Mouse (Mus musculus): ENCODE results near the gene Slpi. TPM values are rescaled to one million over a fixed set of nuclear protein-coding genes. Genes with fewer than 3 reads are reported as not detected.
A peak's percentile ranks its signal among the peaks of the same experiment; 100 is the strongest.

The Slpi gene
- 0.44 TPM in 1 of 2 replicates, not detected in the other for polyA plus RNA-seq (2014; fragmentation: Nextera tagmentation; extraction: Ambion mirVana)

DNA sequence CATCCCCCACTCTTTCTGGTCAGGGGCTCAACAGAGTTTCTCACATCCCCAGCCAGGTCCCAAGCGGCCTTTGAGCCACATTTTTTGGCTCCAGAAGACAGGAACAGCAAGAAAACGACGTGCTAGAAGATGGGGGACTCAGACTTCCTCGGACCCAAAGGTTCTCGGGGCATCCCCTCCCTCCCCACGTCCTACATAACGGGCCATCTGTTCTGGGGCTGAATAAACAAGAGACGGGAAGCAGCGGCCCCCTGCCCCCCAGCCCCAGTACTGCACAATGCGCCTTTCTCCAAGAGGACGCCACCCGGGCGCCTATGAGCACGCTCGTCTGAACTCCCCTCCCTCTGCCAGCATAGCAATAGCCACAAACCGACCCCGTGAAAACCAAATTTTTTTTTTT lies at the start of gene Slpi:
TSS of gene Slpi (minus strand) at position 76 of the 400 bp plus-strand sequence.
- peak within 1 kb of the TSS; percentile 66 for H3K4me2 ChIP-seq (replicated peaks; ENCODE audit: low read depth, low read length)
- under 1% methylated on average over 17 of the region's 17 CpGs for WGBS
- H3K36me3 ChIP-seq (ENCODE audit: control insufficient read depth, insufficient read depth, low read length) = no peaks in the 10 kb centered on the region
- ATAC-seq (ENCODE audit: low FRiP score, low TSS enrichment) = 0 out of 2 replicates have a peak, but pooled peaks have one; percentile 32
- no peak within 1 kb of the TSS for H3K27ac ChIP-seq (ENCODE audit: low read depth, low read length)
- peak within 1 kb of the TSS; percentile 37 for H3K4me3 ChIP-seq (ENCODE audit: low read length)
- no peaks in the 10 kb centered on the region for H3K9me3 ChIP-seq (ENCODE audit: control insufficient read depth, low read length)
- H3K9ac ChIP-seq (ENCODE audit: low read depth, low read length) = peak within 1 kb of the TSS; percentile 40; the same call in 1 of the 2 replicates
- peaks cover 5% of the 10 kb centered on the region; the same call in 1 of the 2 replicates for H3K4me1 ChIP-seq (ENCODE audit: control insufficient read depth, insufficient read depth, low read length)
- H3K27me3 ChIP-seq (ENCODE audit: control insufficient read depth, insufficient read depth, low read length) = peaks cover 18% of the 10 kb centered on the region

DNA sequence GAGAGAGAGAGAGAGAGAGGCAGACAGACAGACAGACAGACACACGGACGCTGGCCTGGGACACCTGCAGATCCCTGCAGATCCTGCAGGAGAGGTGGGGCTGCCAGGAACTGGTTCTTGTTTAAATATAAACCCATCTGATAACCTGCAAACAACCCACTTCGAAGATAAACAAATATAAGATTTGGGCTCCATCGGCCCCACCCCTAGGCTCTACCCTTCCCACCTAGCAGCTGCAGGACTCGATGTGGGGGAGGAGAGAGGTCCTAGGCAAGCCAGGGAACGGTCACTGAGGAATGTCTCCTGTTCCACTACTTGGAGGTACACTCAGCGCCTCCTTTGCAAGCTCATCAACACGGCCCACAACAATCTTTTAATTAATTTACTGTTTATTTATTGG lies 49.4 kb upstream of the Slpi start:
- Histone ChIP-seq H3K4me3 (ENCODE audit: low read length) (no peak overlapping the region), H3K9ac (ENCODE audit: low read depth, low read length) (no peak overlapping the region), H3K27ac (ENCODE audit: low read depth, low read length) (peak overlapping the region; percentile 53)

DNA sequence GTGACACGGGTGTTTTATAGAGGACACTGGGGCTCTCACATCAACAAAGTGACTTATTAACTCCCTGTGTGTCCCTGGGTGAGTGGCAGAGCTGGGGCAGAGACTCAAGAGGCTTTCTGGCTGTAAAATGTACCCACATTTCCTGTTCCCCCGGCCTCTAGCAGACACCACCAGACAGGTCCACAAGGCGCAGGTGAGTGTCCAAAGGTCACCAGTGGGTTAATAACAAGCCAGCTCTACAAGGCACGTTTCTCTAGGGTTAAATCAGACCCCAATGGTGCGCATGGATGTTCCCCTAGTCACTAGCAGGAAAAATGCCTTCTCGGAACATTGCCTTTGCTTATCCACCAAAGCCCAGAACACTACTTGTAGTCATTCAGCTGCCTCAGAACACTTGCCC lies 48.8 kb upstream of the Slpi start:
- 11% methylated on average over 6 of the region's 6 CpGs for WGBS
- Histone ChIP-seq H3K36me3 (ENCODE audit: control insufficient read depth, insufficient read depth, low read length) (no peaks in the 10 kb centered on the region), H3K27me3 (ENCODE audit: control insufficient read depth, insufficient read depth, low read length) (no peaks in the 10 kb centered on the region), H3K27ac (ENCODE audit: low read depth, low read length) (peak overlapping the region; percentile 79; the same call in 1 of the 2 replicates), H3K4me3 (ENCODE audit: low read length) (no peak overlapping the region), H3K9me3 (ENCODE audit: control insufficient read depth, low read length) (no peaks in the 10 kb centered on the region), H3K9ac (ENCODE audit: low read depth, low read length) (no peak overlapping the region), H3K4me2 (replicated peaks; ENCODE audit: low read depth, low read length) (peak overlapping the region; percentile 22), H3K4me1 (ENCODE audit: control insufficient read depth, insufficient read depth, low read length) (peaks cover 72% of the 10 kb centered on the region)
- no peak for ATAC-seq (ENCODE audit: low FRiP score, low TSS enrichment)

More for the DNA sequence above, 49.4 kb upstream of the Slpi start:
- Histone ChIP-seq H3K27me3 (ENCODE audit: control insufficient read depth, insufficient read depth, low read length) (no peaks in the 10 kb centered on the region), H3K4me1 (ENCODE audit: control insufficient read depth, insufficient read depth, low read length) (peaks cover 66% of the 10 kb centered on the region), H3K4me2 (replicated peaks; ENCODE audit: low read depth, low read length) (peak overlapping the region; percentile 29), H3K36me3 (ENCODE audit: control insufficient read depth, insufficient read depth, low read length) (no peaks in the 10 kb centered on the region), H3K9me3 (ENCODE audit: control insufficient read depth, low read length) (no peaks in the 10 kb centered on the region)
- 25% methylated on average over 8 of the region's 8 CpGs for WGBS
- ATAC-seq (ENCODE audit: low FRiP score, low TSS enrichment) = no peak

- Histone ChIP-seq H3K36me3 (ENCODE audit: control insufficient read depth, insufficient read depth, low read length) (no peaks in the 10 kb centered on the region), H3K4me1 (ENCODE audit: control insufficient read depth, insufficient read depth, low read length) (peaks cover 79% of the 10 kb centered on the region), H3K9ac (ENCODE audit: low read depth, low read length) (no peak overlapping the region), H3K27me3 (ENCODE audit: control insufficient read depth, insufficient read depth, low read length) (no peaks in the 10 kb centered on the region), H3K9me3 (ENCODE audit: control insufficient read depth, low read length) (no peaks in the 10 kb centered on the region), H3K4me3 (ENCODE audit: low read length) (no peak overlapping the region), H3K27ac (ENCODE audit: low read depth, low read length) (peak overlapping the region; percentile 87), H3K4me2 (replicated peaks; ENCODE audit: low read depth, low read length) (peak overlapping the region; percentile 18; the same call in 1 of the 2 replicates)
- peak; percentile 63 for ATAC-seq (ENCODE audit: low FRiP score, low TSS enrichment)
- WGBS = 18% methylated on average over 3 of the region's 3 CpGs
Measured at GRCm38 (mm10) chr2:164436961-164437360, 48.1 kb upstream of the Slpi start.

GRCm38 (mm10) chr2:164436215-164436913 lies 47.5 kb upstream of the Slpi start:
- ATAC-seq (ENCODE audit: low FRiP score, low TSS enrichment) = peak; percentile 32; the same call in 1 of the 2 replicates
- 9% methylated on average over 8 of the region's 8 CpGs for WGBS

DNA sequence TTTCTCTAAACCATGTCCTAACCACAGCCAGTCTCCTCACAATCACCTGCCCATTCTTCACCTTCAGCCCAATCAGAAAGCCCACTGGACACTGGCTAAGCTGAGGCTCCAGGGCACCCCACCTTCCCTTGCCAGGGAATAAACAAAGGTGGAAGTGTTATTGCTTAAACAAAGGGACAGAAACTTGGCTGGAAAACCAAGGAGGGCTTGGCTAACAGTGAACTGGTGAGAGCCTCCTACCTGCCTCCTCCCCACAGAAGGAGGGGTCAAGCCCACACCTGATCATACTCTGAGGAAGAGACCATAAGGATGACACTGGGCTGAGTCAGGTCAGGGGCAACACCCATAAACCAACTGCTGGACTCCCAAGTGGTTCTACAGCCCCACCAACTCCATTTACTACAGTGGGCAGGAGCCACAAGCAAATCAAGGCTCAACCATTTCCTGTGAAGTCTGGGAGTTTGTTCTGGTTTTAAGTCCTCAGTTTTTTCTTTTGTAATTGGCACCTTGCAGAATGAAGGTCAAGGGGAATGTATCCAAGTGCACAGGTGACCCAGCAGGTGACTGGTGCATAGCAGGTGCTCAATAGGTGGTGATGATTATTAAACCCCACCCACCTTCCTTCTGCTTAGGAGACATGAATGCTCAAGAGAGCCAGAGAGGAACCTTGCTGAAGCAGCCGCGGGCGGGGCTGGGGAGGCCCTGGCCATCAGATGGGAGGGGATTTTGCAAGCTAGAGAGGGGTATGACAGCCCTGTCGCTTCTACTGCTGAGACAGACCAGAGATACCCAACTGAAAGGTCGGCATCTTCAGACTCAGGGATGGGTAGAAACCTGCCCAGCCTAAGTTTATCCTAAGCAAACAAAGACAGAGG lies 46.6 kb upstream of the Slpi start:
- H3K9ac ChIP-seq (ENCODE audit: low read depth, low read length) = peak overlapping the region; percentile 8; the same call in 1 of the 2 replicates
- ATAC-seq (ENCODE audit: low FRiP score, low TSS enrichment) = no peak
- WGBS = 18% methylated on average over 5 of the region's 5 CpGs
- H3K9me3 ChIP-seq (ENCODE audit: control insufficient read depth, low read length) = no peaks in the 10 kb centered on the region
- peak overlapping the region; percentile 20; the same call in 1 of the 2 replicates for H3K27ac ChIP-seq (ENCODE audit: low read depth, low read length)
- H3K36me3 ChIP-seq (ENCODE audit: control insufficient read depth, insufficient read depth, low read length) = no peaks in the 10 kb centered on the region
- no peak overlapping the region for H3K4me2 ChIP-seq (replicated peaks; ENCODE audit: low read depth, low read length)
- peaks cover 86% of the 10 kb centered on the region for H3K4me1 ChIP-seq (ENCODE audit: control insufficient read depth, insufficient read depth, low read length)
- no peaks in the 10 kb centered on the region for H3K27me3 ChIP-seq (ENCODE audit: control insufficient read depth, insufficient read depth, low read length)
- no peak overlapping the region for H3K4me3 ChIP-seq (ENCODE audit: low read length)

More at GRCm38 (mm10) chr2:164436215-164436913, 47.5 kb upstream of the Slpi start:
- H3K36me3 ChIP-seq (ENCODE audit: control insufficient read depth, insufficient read depth, low read length) = no peaks in the 10 kb centered on the region
- H3K9ac ChIP-seq (ENCODE audit: low read depth, low read length) = peak overlapping the region; percentile 28; the same call in 1 of the 2 replicates
- no peaks in the 10 kb centered on the region for H3K9me3 ChIP-seq (ENCODE audit: control insufficient read depth, low read length)
- no peak overlapping the region for H3K4me3 ChIP-seq (ENCODE audit: low read length)
- H3K4me2 ChIP-seq (replicated peaks; ENCODE audit: low read depth, low read length) = peak overlapping the region; percentile 18
- no peaks in the 10 kb centered on the region for H3K27me3 ChIP-seq (ENCODE audit: control insufficient read depth, insufficient read depth, low read length)
- H3K4me1 ChIP-seq (ENCODE audit: control insufficient read depth, insufficient read depth, low read length) = peaks cover 82% of the 10 kb centered on the region
- H3K27ac ChIP-seq (ENCODE audit: low read depth, low read length) = peak overlapping the region; percentile 87

DNA sequence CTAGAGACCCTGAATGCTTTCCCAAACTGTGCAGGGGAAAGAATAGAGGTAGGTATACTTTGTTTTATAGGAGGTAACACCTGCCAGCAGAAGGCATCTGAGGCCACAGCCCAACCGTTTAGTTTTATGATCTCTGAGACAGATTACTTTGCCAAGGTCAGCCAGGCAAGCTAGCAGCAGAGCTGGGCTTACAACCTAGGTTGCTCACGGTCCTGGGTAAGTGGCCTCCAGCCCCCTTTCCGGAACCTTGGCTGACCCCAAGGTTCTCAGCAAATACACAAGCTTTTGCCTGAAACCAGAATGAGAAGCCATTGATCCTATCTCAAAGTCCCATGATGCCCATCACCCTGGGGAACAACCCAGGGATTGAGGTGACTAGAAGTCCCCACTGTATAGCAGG lies 45.8 kb upstream of the Slpi start:
- ATAC-seq (ENCODE audit: low FRiP score, low TSS enrichment) = no peak
- no peaks in the 10 kb centered on the region for H3K27me3 ChIP-seq (ENCODE audit: control insufficient read depth, insufficient read depth, low read length)
- H3K36me3 ChIP-seq (ENCODE audit: control insufficient read depth, insufficient read depth, low read length) = no peaks in the 10 kb centered on the region
- H3K4me3 ChIP-seq (ENCODE audit: low read length) = no peak overlapping the region
- whole genome bisulfite sequencing = 15% methylated on average over 3 of the region's 3 CpGs
- H3K9ac ChIP-seq (ENCODE audit: low read depth, low read length) = no peak overlapping the region
- no peaks in the 10 kb centered on the region for H3K9me3 ChIP-seq (ENCODE audit: control insufficient read depth, low read length)
- H3K4me2 ChIP-seq (replicated peaks; ENCODE audit: low read depth, low read length) = no peak overlapping the region
- H3K27ac ChIP-seq (ENCODE audit: low read depth, low read length) = no peak overlapping the region
- peaks cover 87% of the 10 kb centered on the region for H3K4me1 ChIP-seq (ENCODE audit: control insufficient read depth, insufficient read depth, low read length)

DNA sequence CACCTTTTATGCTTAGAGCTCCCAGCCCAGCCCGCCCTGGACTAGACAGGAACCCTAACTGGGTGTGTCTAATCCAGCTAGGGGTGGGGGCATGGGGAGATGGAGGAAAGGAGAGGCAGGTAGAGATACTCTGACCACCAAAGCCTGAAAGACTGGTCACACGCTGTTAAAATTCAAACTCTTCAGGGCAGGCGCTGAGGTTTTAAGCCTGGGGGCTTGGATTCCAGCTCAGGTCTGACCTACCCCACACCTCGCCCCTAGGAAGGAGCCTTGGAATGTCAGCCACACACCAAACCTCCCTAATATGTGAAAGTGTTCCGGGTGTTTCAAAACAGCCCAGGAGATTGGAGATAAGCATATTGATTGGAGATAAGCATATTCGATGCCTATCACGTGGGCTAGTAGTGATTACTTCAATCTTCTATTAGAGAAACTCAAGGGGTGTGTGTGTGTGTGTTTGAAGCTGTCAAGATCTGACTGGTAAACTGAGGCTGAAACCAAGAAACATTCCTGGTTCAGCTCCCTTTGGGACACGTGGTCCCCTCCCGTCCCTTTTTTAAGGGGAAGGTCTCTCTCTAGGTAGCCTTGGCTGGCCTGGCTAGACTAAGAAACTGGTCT lies 44.5 kb upstream of the Slpi start:
- Histone ChIP-seq H3K4me1 (ENCODE audit: control insufficient read depth, insufficient read depth, low read length) (peaks cover 77% of the 10 kb centered on the region), H3K27me3 (ENCODE audit: control insufficient read depth, insufficient read depth, low read length) (no peaks in the 10 kb centered on the region), H3K9ac (ENCODE audit: low read depth, low read length) (no peak overlapping the region), H3K4me3 (ENCODE audit: low read length) (no peak overlapping the region), H3K9me3 (ENCODE audit: control insufficient read depth, low read length) (no peaks in the 10 kb centered on the region), H3K27ac (ENCODE audit: low read depth, low read length) (peak overlapping the region; percentile 80), H3K36me3 (ENCODE audit: control insufficient read depth, insufficient read depth, low read length) (peaks cover 10% of the 10 kb centered on the region; the same call in 1 of the 2 replicates), H3K4me2 (replicated peaks; ENCODE audit: low read depth, low read length) (peak overlapping the region; percentile 25; the same call in 1 of the 2 replicates)
- WGBS = 66% methylated on average over 9 of the region's 9 CpGs
- ATAC-seq (ENCODE audit: low FRiP score, low TSS enrichment) = 0 out of 2 replicates have a peak, but pooled peaks have one; percentile 6

All from kidney, embryonic 14.5 days (tissue).